Mouse (Mus musculus) left cerebral cortex, postnatal 4 days (tissue): ENCODE results near the gene Rev3l. TPM values are rescaled to one million over a fixed set of nuclear protein-coding genes. Genes with fewer than 3 reads are reported as not detected.
A peak's percentile ranks its signal among the peaks of the same experiment; 100 is the strongest.
"Not testable (repeated sequence)": the region's sequence is repeated elsewhere in the genome, so short reads cannot be mapped to it uniquely, and the experiment has no call there.

Experiments
- DNase-seq: peaks from one replicate; pipeline ENCODE4 v3.0.0-alpha.2; 2022
- intact Hi-C: fragments of 180-260 bp; cut with DNase I; formaldehyde crosslinking; loops from one replicate; pipeline ENCODE4 v1.15.1; 2025
- total RNA-seq, 2 experiments: library from RNA; stranded (reverse); gene quantifications; 2 replicates each; pipeline ENCODE4 v1.2.3; 2021

Rev3l gene
- total RNA-seq, 2 experiments from 2014 or later, result 117 to 121 TPM

- DNase-seq, result no peak
- intact Hi-C loops, result no loop called here
Measured at GRCm38 (mm10) chr10:39776927-39777326, 45.0 kb downstream of the Rev3l start.

GRCm38 (mm10) chr10:39778305-39778704 is 46.4 kb downstream of the Rev3l start:
- no peak for DNase-seq

GRCm38 (mm10) chr10:39785241-39785640 is 53.3 kb downstream of the Rev3l start:
- no peak for DNase-seq
- intact Hi-C loops, result no loop called here

More at GRCm38 (mm10) chr10:39778305-39778704, 46.4 kb downstream of the Rev3l start:
- intact Hi-C loops, result no loop called here

DNA sequence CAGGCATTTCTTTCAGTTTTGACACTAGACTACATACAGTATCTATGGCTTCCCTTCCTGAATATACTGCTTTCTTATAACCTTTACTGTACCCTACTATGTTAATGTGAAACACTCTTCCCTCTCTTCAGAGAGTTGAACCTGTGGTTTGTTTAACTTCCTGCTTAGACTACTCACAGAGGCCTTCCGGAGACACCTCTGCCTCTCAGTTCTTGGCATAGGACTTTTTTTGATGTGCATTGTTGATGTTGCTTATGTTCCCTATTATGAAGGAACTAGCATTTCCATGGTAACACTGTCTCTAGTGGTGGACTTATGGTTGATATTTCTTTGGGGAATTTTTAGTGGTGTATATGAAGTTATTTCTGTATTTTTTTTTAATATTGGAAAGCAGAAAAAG is 61.4 kb downstream of the Rev3l start:
- DNase-seq, result no peak
- intact Hi-C loops, result no loop called here

GRCm38 (mm10) chr10:39811507-39811906 is 79.6 kb downstream of the Rev3l start:
- DNase-seq, result peak; percentile 48

DNA sequence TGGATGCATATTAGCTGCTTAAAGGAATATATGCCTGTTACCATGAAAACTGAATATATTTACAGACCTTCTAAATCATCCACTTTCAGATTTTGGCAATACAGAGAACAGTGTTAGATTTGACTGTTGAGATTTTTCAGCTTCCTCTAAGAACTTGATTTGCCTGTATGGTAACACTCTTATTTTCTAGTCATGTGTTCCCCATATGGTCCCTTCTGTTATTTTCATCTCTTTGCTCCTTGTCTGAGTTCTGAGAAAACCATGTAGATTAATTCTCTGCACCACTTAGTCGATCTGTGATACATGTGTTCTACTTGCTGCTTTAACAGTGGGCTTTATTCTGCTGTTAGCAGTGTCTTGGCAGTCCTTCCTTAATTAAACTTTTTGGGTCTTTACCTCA is 110.7 kb downstream of the Rev3l start:
- intact Hi-C loops, result no loop called here
- DNase-seq, result no peak

More at GRCm38 (mm10) chr10:39811507-39811906, 79.6 kb downstream of the Rev3l start:
- intact Hi-C loops, result no loop called here

DNA sequence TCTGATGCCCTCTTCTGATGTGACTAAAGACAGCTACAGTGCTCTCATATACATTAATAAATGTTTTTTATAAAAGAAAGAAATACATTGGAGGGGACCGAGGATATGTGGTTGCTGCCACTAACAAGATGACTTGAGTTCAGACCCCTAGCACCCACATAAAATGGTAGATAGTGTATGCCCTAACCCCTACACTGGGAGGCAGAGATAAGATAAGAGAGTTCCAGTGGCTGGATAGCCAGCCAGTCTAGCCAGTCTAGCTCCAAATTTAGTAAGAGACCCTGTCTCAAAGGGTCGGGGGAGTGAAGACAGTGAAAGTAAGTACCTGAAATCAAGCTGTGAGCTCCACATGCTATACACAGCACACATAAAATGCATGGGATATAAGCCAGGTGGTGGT is 133.6 kb downstream of the Rev3l start:
- no peak for DNase-seq
- intact Hi-C loops, result no loop called here

- intact Hi-C loops, result no loop called here
- no peak for DNase-seq
Measured at GRCm38 (mm10) chr10:39888621-39889020, 156.7 kb downstream of the Rev3l start.

GRCm38 (mm10) chr10:39893702-39894697 is 162.1 kb downstream of the Rev3l start:
- intact Hi-C loops, result no loop called here
- no peak for DNase-seq

DNA sequence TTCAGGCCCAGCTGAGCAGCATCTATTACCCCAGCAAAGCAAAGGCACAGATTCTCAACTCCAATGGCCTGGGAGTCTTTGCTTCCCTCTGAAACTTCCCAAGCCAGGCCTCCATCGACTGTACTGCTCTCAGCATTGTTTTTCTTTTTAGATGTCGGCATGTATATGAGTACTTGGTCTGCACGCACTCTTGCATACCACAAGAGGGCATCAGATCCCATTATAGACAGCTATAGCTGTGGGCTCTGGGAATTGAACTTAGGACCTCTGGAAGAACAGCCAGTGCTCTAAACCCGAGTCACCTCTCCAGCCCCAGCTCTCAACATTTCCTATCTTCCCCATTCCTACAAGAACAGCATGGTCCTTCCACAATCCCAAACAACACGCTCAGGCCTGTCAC is 164.6 kb downstream of the Rev3l start:
- no peak for DNase-seq
- intact Hi-C loops, result no loop called here

GRCm38 (mm10) chr10:39898874-39899371 is 167.0 kb downstream of the Rev3l start, which contains the start of gene Mfsd4b4:
Gene Mfsd4b4, minus strand, starts transcription at chr10:39899238.
- intact Hi-C loops, result no loop called here
- peak; percentile 83 for DNase-seq

DNA sequence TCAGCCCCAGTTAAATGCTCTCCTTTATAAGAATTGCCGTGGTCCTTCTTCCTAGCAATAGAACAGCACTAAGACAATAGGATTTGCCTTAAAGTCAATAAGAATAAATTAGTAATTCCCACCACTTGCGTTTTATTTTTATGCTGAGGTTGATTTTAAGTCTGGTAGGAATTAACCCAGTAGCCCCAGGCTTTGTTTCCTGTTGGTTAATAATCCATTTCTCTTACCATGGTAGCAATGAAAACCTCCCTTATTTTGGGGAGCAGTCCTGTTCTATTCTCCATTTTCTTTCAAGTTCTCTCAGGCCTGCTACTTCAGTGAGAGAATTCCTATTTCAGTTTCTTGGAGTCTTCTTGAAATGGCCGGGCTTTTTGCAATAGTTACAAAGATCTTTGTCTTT is 172.3 kb downstream of the Rev3l start:
- DNase-seq, result no peak
- intact Hi-C loops, result no loop called here

DNA sequence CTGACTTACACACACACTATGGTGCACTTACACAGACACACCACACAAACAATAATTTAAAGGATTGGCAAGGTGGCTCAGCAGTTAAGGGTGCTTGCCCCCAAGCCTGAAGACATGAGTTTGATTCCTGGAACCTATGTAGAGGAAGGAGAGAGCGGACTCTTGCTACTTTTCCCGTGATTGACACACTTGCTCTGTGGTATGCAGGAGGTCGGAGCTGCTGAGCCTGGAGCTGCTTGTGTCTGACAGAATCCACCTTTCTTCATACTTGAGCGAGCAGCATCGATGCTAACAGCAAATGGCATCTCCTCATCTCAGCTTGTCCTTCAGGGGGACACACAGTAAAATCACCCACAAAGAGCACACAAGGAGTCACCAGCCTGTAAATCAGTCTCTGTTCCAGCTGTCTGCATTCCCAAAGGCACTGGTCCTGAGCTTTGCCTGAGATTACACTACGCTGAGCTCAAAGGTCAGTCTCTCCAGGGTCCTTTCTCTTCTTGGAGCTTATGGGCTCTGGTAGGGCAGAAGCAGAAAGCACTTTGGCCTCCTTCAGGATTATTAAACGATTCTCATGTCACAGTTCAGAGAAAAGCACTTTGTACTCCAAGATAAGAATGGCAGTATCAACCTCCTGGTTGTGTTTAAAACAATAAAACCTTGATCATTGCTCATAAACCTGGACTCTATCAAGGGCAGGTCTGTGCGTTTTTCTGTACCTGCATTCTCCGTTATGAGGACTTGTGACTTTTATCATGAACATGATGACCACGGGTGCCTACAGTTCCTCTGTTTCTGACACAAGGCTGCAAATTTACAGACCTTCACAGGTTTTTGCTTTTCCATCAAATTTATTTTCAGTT is 175.1 kb downstream of the Rev3l start:
- no peak for DNase-seq
- intact Hi-C loops, result no loop called here

DNA sequence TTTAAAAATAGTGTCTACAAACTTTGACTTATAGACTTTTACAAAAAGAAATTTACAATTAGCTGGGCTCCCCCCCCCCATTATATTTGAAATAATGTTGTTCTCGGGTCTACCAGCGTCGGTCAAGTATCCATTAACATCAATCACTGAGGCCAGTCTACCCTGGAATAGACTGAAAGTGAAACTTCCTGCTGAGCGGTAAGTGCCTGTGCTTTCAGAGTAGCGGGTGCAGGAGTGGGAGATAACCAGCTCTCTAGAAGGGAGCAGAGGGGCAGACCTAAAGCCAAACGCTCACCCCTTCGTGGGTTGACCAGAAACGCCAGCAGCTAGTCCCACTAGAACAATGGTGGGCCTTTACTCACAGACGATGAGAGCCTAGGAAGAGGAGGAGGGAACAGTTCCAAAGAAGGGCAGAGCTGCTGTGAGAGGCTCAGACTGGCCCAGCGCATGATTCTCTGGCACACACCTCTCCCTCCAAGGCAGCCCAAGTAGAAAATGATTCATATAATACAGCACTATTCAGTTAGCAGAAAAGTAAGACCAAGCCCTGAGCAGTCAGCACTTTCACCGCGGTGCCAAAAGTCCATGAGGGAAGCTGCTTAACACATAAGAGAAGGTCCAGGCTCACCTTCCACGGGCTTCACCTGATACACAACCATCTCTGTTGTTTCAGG is 177.0 kb downstream of the Rev3l start:
- intact Hi-C loops, result no loop called here
- no peak for DNase-seq

DNA sequence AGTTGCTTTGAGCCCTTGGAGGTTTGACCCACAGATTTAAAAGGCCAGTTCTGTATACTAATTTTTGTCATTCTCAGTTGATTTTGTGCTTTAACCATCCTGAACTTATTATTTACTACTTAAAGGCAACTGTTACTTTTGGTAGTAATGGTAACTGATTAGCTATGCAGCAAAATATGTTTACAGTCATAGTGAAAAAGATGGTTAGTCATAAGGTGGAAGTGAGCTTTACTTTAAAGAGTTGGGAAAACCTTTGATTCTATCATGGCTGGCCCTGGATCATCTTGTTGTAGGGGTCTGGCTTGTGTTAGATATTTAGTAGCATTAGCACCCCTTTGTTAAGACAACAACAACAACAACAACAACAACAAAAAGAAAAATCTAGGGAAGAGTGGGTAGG is 180.7 kb downstream of the Rev3l start:
- DNase-seq, result no peak

DNA sequence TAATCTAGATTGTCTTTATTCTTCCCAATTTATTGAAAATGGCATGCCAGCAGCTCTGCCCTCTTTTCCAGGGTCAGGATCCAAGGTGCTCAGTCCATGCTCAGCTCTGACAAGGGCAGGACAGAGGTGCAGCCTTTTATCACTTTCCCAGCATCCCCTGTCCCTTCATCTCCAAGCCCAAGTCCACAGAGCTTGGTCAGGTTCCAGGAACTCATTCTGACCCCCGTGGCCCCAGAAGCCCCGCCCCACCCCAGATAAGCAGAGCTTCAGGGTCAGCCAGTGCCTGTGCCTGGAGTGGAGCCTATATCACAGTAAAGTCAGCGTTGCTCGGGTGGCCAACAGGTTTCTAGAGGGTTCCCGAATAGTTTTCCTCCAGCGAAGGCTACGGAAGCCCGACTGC is 192.6 kb downstream of the Rev3l start:
- intact Hi-C loops, DNase-seq: not testable (repeated sequence)

More for the DNA sequence above, 180.7 kb downstream of the Rev3l start:
- intact Hi-C loops, result no loop called here
